Mouse (Mus musculus): ENCODE results near the gene Ano10. TPM values are rescaled to one million over a fixed set of nuclear protein-coding genes. Genes with fewer than 3 reads are reported as not detected.

The Ano10 gene
- polyA plus RNA-seq, 1 experiment from 2014 or later: 32.6 TPM

- DNase-seq (ENCODE audit: low spot score) (no peak), ATAC-seq (replicated peaks; ENCODE audit: low FRiP score, low read depth) (no peak)
- no peak for TF ChIP-seq CTCF (IDR thresholded peaks at IDR 0.05; ENCODE audit: low read depth)
- no peaks in the 10 kb centered on the region for H3K27me3 ChIP-seq (ENCODE audit: insufficient read depth, low read length)
- no peaks in the 10 kb centered on the region for H3K36me3 ChIP-seq (ENCODE audit: insufficient read depth, low read length)
- H3K9me3 ChIP-seq (replicated peaks; ENCODE audit: low read length): no peaks in the 10 kb centered on the region
- H3K27ac ChIP-seq: no peak overlapping the region
- no peak overlapping the region for H3K4me3 ChIP-seq (replicated peaks; ENCODE audit: low read depth, low read length)
- peaks cover 10% of the 10 kb centered on the region for H3K4me1 ChIP-seq (replicated peaks; ENCODE audit: insufficient read depth, low read length)
- H3K9ac ChIP-seq (ENCODE audit: low read depth, low read length): no peak overlapping the region
- no peak overlapping the region for H3K4me2 ChIP-seq (ENCODE audit: low read length)
Observed at GRCm38 (mm10) chr9:122295396-122295795, 1.2 kb upstream of the Ano10 start.

GRCm38 (mm10) chr9:122293865-122294241 lies 370 bp downstream of the Ano10 start:
- under 1% methylated on average over 23 of the region's 23 CpGs for WGBS
- Histone ChIP-seq H3K4me2 (ENCODE audit: low read length) (peak overlapping the region; percentile 79), H3K36me3 (ENCODE audit: insufficient read depth, low read length) (no peaks in the 10 kb centered on the region), H3K27ac (peak overlapping the region; percentile 79), H3K4me3 (replicated peaks; ENCODE audit: low read depth, low read length) (peak overlapping the region; percentile 81), H3K27me3 (ENCODE audit: insufficient read depth, low read length) (no peaks in the 10 kb centered on the region), H3K9ac (ENCODE audit: low read depth, low read length) (peak overlapping the region; percentile 85), H3K9me3 (replicated peaks; ENCODE audit: low read length) (no peaks in the 10 kb centered on the region), H3K4me1 (replicated peaks; ENCODE audit: insufficient read depth, low read length) (peaks cover 10% of the 10 kb centered on the region)
- DNase-seq (ENCODE audit: low spot score) (peak; percentile 65), ATAC-seq (replicated peaks; ENCODE audit: low FRiP score, low read depth) (peak; percentile 70)
- no peak for TF ChIP-seq CTCF (IDR thresholded peaks at IDR 0.05; ENCODE audit: low read depth)

- peaks cover 10% of the 10 kb centered on the region for H3K4me1 ChIP-seq (replicated peaks; ENCODE audit: insufficient read depth, low read length)
- H3K9ac ChIP-seq (ENCODE audit: low read depth, low read length): no peak overlapping the region
- 87% methylated on average over 2 of the region's 2 CpGs for WGBS
- H3K36me3 ChIP-seq (ENCODE audit: insufficient read depth, low read length): no peaks in the 10 kb centered on the region
- TF ChIP-seq CTCF (IDR thresholded peaks at IDR 0.05; ENCODE audit: low read depth): no peak
- H3K27ac ChIP-seq: no peak overlapping the region
- no peak overlapping the region for H3K4me3 ChIP-seq (replicated peaks; ENCODE audit: low read depth, low read length)
- ATAC-seq (replicated peaks; ENCODE audit: low FRiP score, low read depth): no peak
- H3K4me2 ChIP-seq (ENCODE audit: low read length): no peak overlapping the region
- no peaks in the 10 kb centered on the region for H3K9me3 ChIP-seq (replicated peaks; ENCODE audit: low read length)
- DNase-seq (ENCODE audit: low spot score): no peak
- no peaks in the 10 kb centered on the region for H3K27me3 ChIP-seq (ENCODE audit: insufficient read depth, low read length)
Observed at GRCm38 (mm10) chr9:122290192-122290591, 4.0 kb downstream of the Ano10 start.

- Histone ChIP-seq H3K36me3 (ENCODE audit: insufficient read depth, low read length) (no peaks in the 10 kb centered on the region), H3K9ac (ENCODE audit: low read depth, low read length) (no peak overlapping the region), H3K4me3 (replicated peaks; ENCODE audit: low read depth, low read length) (no peak overlapping the region), H3K9me3 (replicated peaks; ENCODE audit: low read length) (no peaks in the 10 kb centered on the region), H3K27ac (no peak overlapping the region), H3K4me2 (ENCODE audit: low read length) (no peak overlapping the region), H3K27me3 (ENCODE audit: insufficient read depth, low read length) (no peaks in the 10 kb centered on the region), H3K4me1 (replicated peaks; ENCODE audit: insufficient read depth, low read length) (peaks cover 9% of the 10 kb centered on the region)
- DNase-seq (ENCODE audit: low spot score) (no peak), ATAC-seq (replicated peaks; ENCODE audit: low FRiP score, low read depth) (no peak)
- TF ChIP-seq CTCF (IDR thresholded peaks at IDR 0.05; ENCODE audit: low read depth): no peak
- 45% methylated on average over 3 of the region's 3 CpGs for WGBS
Observed at GRCm38 (mm10) chr9:122288416-122288815, 5.8 kb downstream of the Ano10 start.

- Histone ChIP-seq H3K4me1 (replicated peaks; ENCODE audit: insufficient read depth, low read length) (0 out of 2 replicates have a peak, but pooled peaks cover 4% of the 10 kb centered on the region), H3K27me3 (ENCODE audit: insufficient read depth, low read length) (no peaks in the 10 kb centered on the region), H3K36me3 (ENCODE audit: insufficient read depth, low read length) (no peaks in the 10 kb centered on the region), H3K9me3 (replicated peaks; ENCODE audit: low read length) (no peaks in the 10 kb centered on the region), H3K9ac (ENCODE audit: low read depth, low read length) (no peak overlapping the region), H3K27ac (no peak overlapping the region), H3K4me3 (replicated peaks; ENCODE audit: low read depth, low read length) (no peak overlapping the region), H3K4me2 (ENCODE audit: low read length) (no peak overlapping the region)
- ATAC-seq (replicated peaks; ENCODE audit: low FRiP score, low read depth): no peak
- 89% methylated on average over 3 of the region's 3 CpGs for WGBS
- TF ChIP-seq CTCF (IDR thresholded peaks at IDR 0.05; ENCODE audit: low read depth): no peak
- no peak for DNase-seq (ENCODE audit: low spot score)
Observed at GRCm38 (mm10) chr9:122287526-122287925, 6.7 kb downstream of the Ano10 start.

- ATAC-seq (replicated peaks; ENCODE audit: low FRiP score, low read depth) (0 out of 2 replicates have a peak, but pooled peaks have one; percentile 14), DNase-seq (ENCODE audit: low spot score) (no peak)
- Histone ChIP-seq H3K9ac (ENCODE audit: low read depth, low read length) (no peak overlapping the region), H3K4me2 (ENCODE audit: low read length) (peak overlapping the region; percentile 42), H3K27ac (peak overlapping the region; percentile 39), H3K27me3 (ENCODE audit: insufficient read depth, low read length) (no peaks in the 10 kb centered on the region), H3K4me1 (replicated peaks; ENCODE audit: insufficient read depth, low read length) (0 out of 2 replicates have a peak, but pooled peaks cover 4% of the 10 kb centered on the region), H3K36me3 (ENCODE audit: insufficient read depth, low read length) (no peaks in the 10 kb centered on the region), H3K4me3 (replicated peaks; ENCODE audit: low read depth, low read length) (no peak overlapping the region), H3K9me3 (replicated peaks; ENCODE audit: low read length) (no peaks in the 10 kb centered on the region)
- WGBS: 41% methylated on average over 4 of the region's 4 CpGs
- TF ChIP-seq CTCF (IDR thresholded peaks at IDR 0.05; ENCODE audit: low read depth): no peak
Observed at GRCm38 (mm10) chr9:122285833-122286310, 8.4 kb downstream of the Ano10 start.

All from kidney, postnatal 0 days (tissue).